Mouse (Mus musculus): ENCODE measurements around the gene Arl3.

The Arl3 gene

GRCm38 (mm10) chr19:46558631-46559030 is 14.4 kb downstream of the Arl3 start:
- TF ChIP-seq POU5F1 (IDR thresholded peaks at IDR 0.05; ENCODE audit: borderline replicate concordance, low read length) (no peak), CTCF (conservative IDR thresholded peaks at IDR 0.05; ENCODE audit: low read length) (no peak), NANOG (IDR thresholded peaks at IDR 0.05; ENCODE audit: borderline replicate concordance, low read length) (no peak)
- H3K27me3 ChIP-seq (ENCODE audit: insufficient read depth, low read length): no peaks in the 10 kb centered on the region
- 0 out of 2 replicates have a peak overlapping the region, but pooled peaks have one; percentile 32 for H3K4me3 ChIP-seq (replicated peaks; ENCODE audit: low read length)
- 0 out of 2 replicates have a peak, but pooled peaks cover 11% of the 10 kb centered on the region for H3K36me3 ChIP-seq (ENCODE audit: insufficient read depth, low read length)
- no peaks in the 10 kb centered on the region for H3K9me3 ChIP-seq (ENCODE audit: low read length)
- H3K4me1 ChIP-seq (replicated peaks; ENCODE audit: low read depth, low read length): peaks cover 46% of the 10 kb centered on the region

- Histone ChIP-seq H3K27me3 (ENCODE audit: insufficient read depth, low read length) (no peaks in the 10 kb centered on the region), H3K4me1 (replicated peaks; ENCODE audit: low read depth, low read length) (peaks cover 45% of the 10 kb centered on the region), H3K4me3 (replicated peaks; ENCODE audit: low read length) (no peak overlapping the region), H3K36me3 (ENCODE audit: insufficient read depth, low read length) (0 out of 2 replicates have a peak, but pooled peaks cover 11% of the 10 kb centered on the region), H3K9me3 (ENCODE audit: low read length) (no peaks in the 10 kb centered on the region)
- TF ChIP-seq CTCF (conservative IDR thresholded peaks at IDR 0.05; ENCODE audit: low read length): no peak
- TF ChIP-seq POU5F1 (IDR thresholded peaks at IDR 0.05; ENCODE audit: borderline replicate concordance, low read length): no peak
- TF ChIP-seq NANOG (IDR thresholded peaks at IDR 0.05; ENCODE audit: borderline replicate concordance, low read length): no peak
Measured at GRCm38 (mm10) chr19:46558009-46558408, 15.0 kb downstream of the Arl3 start.

- Histone ChIP-seq H3K4me1 (replicated peaks; ENCODE audit: low read depth, low read length) (peaks cover 16% of the 10 kb centered on the region), H3K9me3 (ENCODE audit: low read length) (no peaks in the 10 kb centered on the region), H3K4me3 (replicated peaks; ENCODE audit: low read length) (no peak overlapping the region), H3K27me3 (ENCODE audit: insufficient read depth, low read length) (no peaks in the 10 kb centered on the region), H3K36me3 (ENCODE audit: insufficient read depth, low read length) (0 out of 2 replicates have a peak, but pooled peaks cover 11% of the 10 kb centered on the region)
- TF ChIP-seq CTCF (conservative IDR thresholded peaks at IDR 0.05; ENCODE audit: low read length): no peak
- TF ChIP-seq POU5F1 (IDR thresholded peaks at IDR 0.05; ENCODE audit: borderline replicate concordance, low read length): no peak
- TF ChIP-seq NANOG (IDR thresholded peaks at IDR 0.05; ENCODE audit: borderline replicate concordance, low read length): no peak
Measured at GRCm38 (mm10) chr19:46553541-46553955, 19.4 kb downstream of the Arl3 start.

- peaks cover 6% of the 10 kb centered on the region; the same call in 1 of the 2 replicates for H3K4me1 ChIP-seq (replicated peaks; ENCODE audit: low read depth, low read length)
- H3K27me3 ChIP-seq (ENCODE audit: insufficient read depth, low read length): no peaks in the 10 kb centered on the region
- 0 out of 2 replicates have a peak, but pooled peaks cover 11% of the 10 kb centered on the region for H3K36me3 ChIP-seq (ENCODE audit: insufficient read depth, low read length)
- no peak overlapping the region for H3K4me3 ChIP-seq (replicated peaks; ENCODE audit: low read length)
- H3K9me3 ChIP-seq (ENCODE audit: low read length): no peaks in the 10 kb centered on the region
- TF ChIP-seq POU5F1 (IDR thresholded peaks at IDR 0.05; ENCODE audit: borderline replicate concordance, low read length) (no peak), CTCF (conservative IDR thresholded peaks at IDR 0.05; ENCODE audit: low read length) (no peak), NANOG (IDR thresholded peaks at IDR 0.05; ENCODE audit: borderline replicate concordance, low read length) (no peak)
Measured at GRCm38 (mm10) chr19:46552496-46552895, 20.5 kb downstream of the Arl3 start.

GRCm38 (mm10) chr19:46550385-46550784 is 22.6 kb downstream of the Arl3 start:
- H3K36me3 ChIP-seq (ENCODE audit: insufficient read depth, low read length): no peaks in the 10 kb centered on the region
- TF ChIP-seq CTCF (conservative IDR thresholded peaks at IDR 0.05; ENCODE audit: low read length) (no peak), POU5F1 (IDR thresholded peaks at IDR 0.05; ENCODE audit: borderline replicate concordance, low read length) (no peak), NANOG (IDR thresholded peaks at IDR 0.05; ENCODE audit: borderline replicate concordance, low read length) (no peak)
- H3K4me1 ChIP-seq (replicated peaks; ENCODE audit: low read depth, low read length): peaks cover 9% of the 10 kb centered on the region; the same call in 1 of the 2 replicates
- H3K4me3 ChIP-seq (replicated peaks; ENCODE audit: low read length): no peak overlapping the region
- H3K27me3 ChIP-seq (ENCODE audit: insufficient read depth, low read length): no peaks in the 10 kb centered on the region
- no peaks in the 10 kb centered on the region for H3K9me3 ChIP-seq (ENCODE audit: low read length)

GRCm38 (mm10) chr19:46548110-46548509 is 24.9 kb downstream of the Arl3 start:
- Histone ChIP-seq H3K36me3 (ENCODE audit: insufficient read depth, low read length) (no peaks in the 10 kb centered on the region), H3K27me3 (ENCODE audit: insufficient read depth, low read length) (no peaks in the 10 kb centered on the region)
- TF ChIP-seq POU5F1 (IDR thresholded peaks at IDR 0.05; ENCODE audit: borderline replicate concordance, low read length) (no peak), NANOG (IDR thresholded peaks at IDR 0.05; ENCODE audit: borderline replicate concordance, low read length) (no peak), CTCF (conservative IDR thresholded peaks at IDR 0.05; ENCODE audit: low read length) (no peak)

GRCm38 (mm10) chr19:46547565-46547964 is 25.4 kb downstream of the Arl3 start:
- no peak for TF ChIP-seq CTCF (conservative IDR thresholded peaks at IDR 0.05; ENCODE audit: low read length)
- TF ChIP-seq NANOG (IDR thresholded peaks at IDR 0.05; ENCODE audit: borderline replicate concordance, low read length): no peak
- no peak for TF ChIP-seq POU5F1 (IDR thresholded peaks at IDR 0.05; ENCODE audit: borderline replicate concordance, low read length)

More at GRCm38 (mm10) chr19:46548110-46548509, 24.9 kb downstream of the Arl3 start:
- H3K4me1 ChIP-seq (replicated peaks; ENCODE audit: low read depth, low read length): peaks cover 3% of the 10 kb centered on the region; the same call in 1 of the 2 replicates
- H3K9me3 ChIP-seq (ENCODE audit: low read length): no peaks in the 10 kb centered on the region
- 0 out of 2 replicates have a peak overlapping the region, but pooled peaks have one; percentile 3 for H3K4me3 ChIP-seq (replicated peaks; ENCODE audit: low read length)

GRCm38 (mm10) chr19:46542750-46543149 is 30.2 kb downstream of the Arl3 start:
- Histone ChIP-seq H3K27me3 (ENCODE audit: insufficient read depth, low read length) (no peaks in the 10 kb centered on the region), H3K36me3 (ENCODE audit: insufficient read depth, low read length) (peaks cover 4% of the 10 kb centered on the region; the same call in 1 of the 2 replicates), H3K9me3 (ENCODE audit: low read length) (no peaks in the 10 kb centered on the region), H3K4me1 (replicated peaks; ENCODE audit: low read depth, low read length) (peaks cover 25% of the 10 kb centered on the region), H3K4me3 (replicated peaks; ENCODE audit: low read length) (no peak overlapping the region)
- TF ChIP-seq CTCF (conservative IDR thresholded peaks at IDR 0.05; ENCODE audit: low read length): no peak
- no peak for TF ChIP-seq POU5F1 (IDR thresholded peaks at IDR 0.05; ENCODE audit: borderline replicate concordance, low read length)
- no peak for TF ChIP-seq NANOG (IDR thresholded peaks at IDR 0.05; ENCODE audit: borderline replicate concordance, low read length)

More at GRCm38 (mm10) chr19:46547565-46547964, 25.4 kb downstream of the Arl3 start:
- Histone ChIP-seq H3K36me3 (ENCODE audit: insufficient read depth, low read length) (no peaks in the 10 kb centered on the region), H3K4me3 (replicated peaks; ENCODE audit: low read length) (no peak overlapping the region), H3K4me1 (replicated peaks; ENCODE audit: low read depth, low read length) (peaks cover 3% of the 10 kb centered on the region; the same call in 1 of the 2 replicates), H3K27me3 (ENCODE audit: insufficient read depth, low read length) (no peaks in the 10 kb centered on the region), H3K9me3 (ENCODE audit: low read length) (no peaks in the 10 kb centered on the region)

Data from E14TG2a.4 (cell line).